Mouse (Mus musculus): ENCODE measurements around the gene Oprd1. TPM values are rescaled to one million over a fixed set of nuclear protein-coding genes. Genes with fewer than 3 reads are reported as not detected.

The Oprd1 gene
- polyA plus RNA-seq, 1 experiment from 2014 or later = 0.04 TPM

DNA sequence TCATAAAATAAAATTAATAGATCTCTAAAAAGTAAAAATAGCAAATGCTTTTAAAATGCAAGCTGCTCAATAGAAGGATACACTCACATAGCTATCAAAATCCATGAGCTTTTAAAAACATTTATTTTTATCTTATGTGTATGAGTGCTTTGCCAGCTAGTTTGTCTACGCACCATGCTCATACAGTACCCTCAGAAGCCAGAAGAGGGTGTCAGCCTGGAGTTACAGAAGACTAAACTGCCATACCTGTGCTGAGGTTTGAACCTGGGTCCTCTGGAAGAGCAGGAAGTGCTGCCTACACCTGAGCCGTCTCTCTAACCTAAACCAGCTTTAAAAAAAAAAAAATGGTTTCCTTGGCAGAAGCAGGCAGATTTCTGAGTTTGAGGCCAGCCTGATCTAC lies 5.6 kb downstream of the Oprd1 start:
- Histone ChIP-seq H3K9me3 (ENCODE audit: control insufficient read depth, low read length) (no peaks in the 10 kb centered on the region), H3K36me3 (ENCODE audit: control insufficient read depth, insufficient read depth, low read length) (no peaks in the 10 kb centered on the region), H3K27me3 (ENCODE audit: control insufficient read depth, insufficient read depth, low read depth, low read length) (peaks cover 17% of the 10 kb centered on the region), H3K4me1 (replicated peaks; ENCODE audit: control insufficient read depth, insufficient read depth, low read length) (no peaks in the 10 kb centered on the region), H3K27ac (ENCODE audit: low read length) (no peak overlapping the region), H3K4me3 (ENCODE audit: low read length) (no peak overlapping the region), H3K9ac (ENCODE audit: low read length) (no peak overlapping the region), H3K4me2 (ENCODE audit: low read depth, low read length) (no peak overlapping the region)
- 90% methylated on average over 2 of the region's 2 CpGs for WGBS
- ATAC-seq (ENCODE audit: low read depth) = no peak

DNA sequence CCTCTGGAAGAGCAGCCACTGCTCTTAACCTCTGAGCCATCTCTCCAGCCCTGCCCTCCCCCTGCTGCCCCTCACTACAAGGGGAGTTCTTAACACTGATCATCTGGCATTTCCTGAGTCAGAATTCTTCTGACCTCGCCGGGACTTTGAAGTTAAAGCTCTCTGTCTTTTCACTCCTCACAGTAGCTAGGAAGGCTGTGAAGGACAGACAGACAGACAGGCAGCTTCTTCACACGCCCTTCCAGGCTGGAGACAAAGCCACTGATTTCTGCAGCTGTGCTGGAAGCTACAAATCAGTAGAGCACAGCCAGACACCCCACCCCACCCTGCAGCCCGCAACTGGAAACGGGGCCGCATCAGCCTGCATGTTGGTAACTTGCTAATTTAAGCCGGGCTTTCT lies 7.3 kb downstream of the Oprd1 start:
- Histone ChIP-seq H3K27ac (ENCODE audit: low read length) (no peak overlapping the region), H3K27me3 (ENCODE audit: control insufficient read depth, insufficient read depth, low read depth, low read length) (peaks cover 4% of the 10 kb centered on the region; the same call in 1 of the 2 replicates), H3K36me3 (ENCODE audit: control insufficient read depth, insufficient read depth, low read length) (no peaks in the 10 kb centered on the region), H3K4me2 (ENCODE audit: low read depth, low read length) (no peak overlapping the region), H3K4me3 (ENCODE audit: low read length) (no peak overlapping the region), H3K9ac (ENCODE audit: low read length) (no peak overlapping the region), H3K4me1 (replicated peaks; ENCODE audit: control insufficient read depth, insufficient read depth, low read length) (no peaks in the 10 kb centered on the region), H3K9me3 (ENCODE audit: control insufficient read depth, low read length) (no peaks in the 10 kb centered on the region)
- 68% methylated on average over 7 of the region's 7 CpGs for WGBS
- ATAC-seq (ENCODE audit: low read depth) = no peak

DNA sequence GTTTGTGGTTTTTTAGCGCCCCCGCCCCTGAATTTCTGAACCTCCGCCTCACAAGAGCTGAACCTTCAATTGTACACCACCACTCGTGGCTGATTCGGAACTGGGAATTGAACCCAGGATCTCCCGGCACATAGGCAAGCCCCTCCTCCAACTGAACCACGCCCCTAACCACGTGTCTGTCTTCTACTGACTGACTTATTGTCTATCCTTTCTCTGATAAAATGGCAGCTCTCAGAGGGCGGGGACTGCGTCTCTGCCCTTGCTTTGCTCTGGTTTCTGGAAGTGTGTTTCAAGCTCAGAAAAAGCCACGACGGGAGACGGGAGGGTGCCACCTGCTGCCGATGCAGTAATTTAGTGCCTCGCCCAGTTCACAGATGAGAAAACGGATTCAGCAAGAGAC lies 10.4 kb downstream of the Oprd1 start:
- Histone ChIP-seq H3K4me2 (ENCODE audit: low read depth, low read length) (no peak overlapping the region), H3K9me3 (ENCODE audit: control insufficient read depth, low read length) (no peaks in the 10 kb centered on the region), H3K9ac (ENCODE audit: low read length) (no peak overlapping the region), H3K4me3 (ENCODE audit: low read length) (no peak overlapping the region), H3K4me1 (replicated peaks; ENCODE audit: control insufficient read depth, insufficient read depth, low read length) (no peaks in the 10 kb centered on the region), H3K36me3 (ENCODE audit: control insufficient read depth, insufficient read depth, low read length) (no peaks in the 10 kb centered on the region), H3K27ac (ENCODE audit: low read length) (no peak overlapping the region), H3K27me3 (ENCODE audit: control insufficient read depth, insufficient read depth, low read depth, low read length) (no peaks in the 10 kb centered on the region)
- WGBS = 63% methylated on average over 16 of the region's 16 CpGs
- no peak for ATAC-seq (ENCODE audit: low read depth)

- Histone ChIP-seq H3K9me3 (ENCODE audit: control insufficient read depth, low read length) (no peaks in the 10 kb centered on the region), H3K36me3 (ENCODE audit: control insufficient read depth, insufficient read depth, low read length) (no peaks in the 10 kb centered on the region), H3K4me2 (ENCODE audit: low read depth, low read length) (no peak overlapping the region), H3K4me1 (replicated peaks; ENCODE audit: control insufficient read depth, insufficient read depth, low read length) (no peaks in the 10 kb centered on the region), H3K9ac (ENCODE audit: low read length) (no peak overlapping the region), H3K27ac (ENCODE audit: low read length) (no peak overlapping the region), H3K4me3 (ENCODE audit: low read length) (no peak overlapping the region), H3K27me3 (ENCODE audit: control insufficient read depth, insufficient read depth, low read depth, low read length) (no peaks in the 10 kb centered on the region)
- no peak for ATAC-seq (ENCODE audit: low read depth)
- WGBS = 87% methylated on average over 5 of the region's 5 CpGs
Measured at GRCm38 (mm10) chr4:132133381-132133780, 10.9 kb downstream of the Oprd1 start.

DNA sequence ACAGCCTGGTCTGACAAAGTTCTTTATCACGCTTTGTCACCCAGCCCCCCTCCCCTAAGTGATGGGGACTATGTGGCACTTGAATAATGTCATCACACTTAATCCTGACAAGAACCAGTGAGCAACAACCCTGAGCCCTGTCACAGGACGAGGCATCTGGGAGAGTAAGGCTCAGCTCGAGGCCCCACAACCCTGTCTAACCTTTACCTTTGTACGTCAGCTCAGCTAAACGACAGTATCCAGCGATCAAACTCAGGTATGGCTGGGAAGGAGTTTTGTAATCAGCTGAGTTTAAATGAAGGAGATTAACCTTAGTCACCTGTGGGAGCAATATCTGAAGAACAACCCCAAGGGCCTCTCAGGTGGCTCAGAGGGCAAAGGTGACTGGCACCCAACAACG lies 12.0 kb downstream of the Oprd1 start:
- Histone ChIP-seq H3K27ac (ENCODE audit: low read length) (no peak overlapping the region), H3K9me3 (ENCODE audit: control insufficient read depth, low read length) (no peaks in the 10 kb centered on the region), H3K36me3 (ENCODE audit: control insufficient read depth, insufficient read depth, low read length) (no peaks in the 10 kb centered on the region), H3K4me3 (ENCODE audit: low read length) (no peak overlapping the region), H3K9ac (ENCODE audit: low read length) (no peak overlapping the region), H3K4me2 (ENCODE audit: low read depth, low read length) (no peak overlapping the region), H3K27me3 (ENCODE audit: control insufficient read depth, insufficient read depth, low read depth, low read length) (no peaks in the 10 kb centered on the region), H3K4me1 (replicated peaks; ENCODE audit: control insufficient read depth, insufficient read depth, low read length) (no peaks in the 10 kb centered on the region)
- 65% methylated on average over 7 of the region's 7 CpGs for WGBS
- no peak for ATAC-seq (ENCODE audit: low read depth)

DNA sequence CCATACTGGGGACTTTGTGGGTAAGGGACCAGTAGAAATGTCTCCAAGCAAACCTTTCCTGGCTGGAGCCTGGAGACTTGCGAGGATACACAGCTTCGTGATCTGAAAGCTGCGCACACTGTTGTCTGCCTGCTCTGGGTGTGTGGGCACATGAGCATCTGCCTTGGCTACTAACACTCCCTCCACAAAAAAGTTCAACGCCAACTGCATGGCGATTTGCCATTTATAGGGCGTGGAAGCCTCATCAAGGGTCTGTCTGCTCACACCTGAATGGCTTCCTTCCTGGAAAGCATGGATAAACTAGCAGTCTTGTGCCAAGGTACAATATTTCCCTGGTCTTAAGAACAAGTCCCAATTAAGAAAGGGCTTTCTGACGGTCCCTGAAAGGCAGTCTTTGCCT lies 12.5 kb downstream of the Oprd1 start:
- H3K9me3 ChIP-seq (ENCODE audit: control insufficient read depth, low read length) = no peaks in the 10 kb centered on the region
- H3K4me3 ChIP-seq (ENCODE audit: low read length) = no peak overlapping the region
- H3K9ac ChIP-seq (ENCODE audit: low read length) = no peak overlapping the region
- no peak overlapping the region for H3K27ac ChIP-seq (ENCODE audit: low read length)
- no peaks in the 10 kb centered on the region for H3K36me3 ChIP-seq (ENCODE audit: control insufficient read depth, insufficient read depth, low read length)
- no peaks in the 10 kb centered on the region for H3K4me1 ChIP-seq (replicated peaks; ENCODE audit: control insufficient read depth, insufficient read depth, low read length)
- ATAC-seq (ENCODE audit: low read depth) = no peak
- 83% methylated on average over 7 of the region's 7 CpGs for WGBS
- H3K27me3 ChIP-seq (ENCODE audit: control insufficient read depth, insufficient read depth, low read depth, low read length) = no peaks in the 10 kb centered on the region
- H3K4me2 ChIP-seq (ENCODE audit: low read depth, low read length) = no peak overlapping the region

DNA sequence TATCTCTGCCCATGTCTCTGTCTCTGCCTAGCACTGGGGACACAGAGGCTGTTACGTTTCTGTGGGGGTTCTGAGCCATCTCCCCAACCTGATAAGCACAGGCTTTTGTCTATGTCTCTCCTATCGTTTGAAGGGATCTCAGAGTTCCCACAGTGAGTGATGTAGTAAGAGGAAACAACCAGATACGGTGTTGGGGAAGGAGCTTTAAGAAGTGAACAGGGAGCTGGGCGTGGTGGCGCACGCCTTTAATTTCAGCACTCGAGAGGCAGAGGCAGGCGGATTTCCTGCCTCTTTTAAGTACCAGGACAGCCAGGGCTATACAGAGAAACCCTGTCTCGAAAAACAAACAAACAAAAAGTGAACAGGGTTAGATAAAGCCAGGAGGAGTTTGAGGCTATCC lies 13.2 kb downstream of the Oprd1 start:
- WGBS = 74% methylated on average over 9 of the region's 9 CpGs
- no peaks in the 10 kb centered on the region for H3K4me1 ChIP-seq (replicated peaks; ENCODE audit: control insufficient read depth, insufficient read depth, low read length)
- no peak for ATAC-seq (ENCODE audit: low read depth)

DNA sequence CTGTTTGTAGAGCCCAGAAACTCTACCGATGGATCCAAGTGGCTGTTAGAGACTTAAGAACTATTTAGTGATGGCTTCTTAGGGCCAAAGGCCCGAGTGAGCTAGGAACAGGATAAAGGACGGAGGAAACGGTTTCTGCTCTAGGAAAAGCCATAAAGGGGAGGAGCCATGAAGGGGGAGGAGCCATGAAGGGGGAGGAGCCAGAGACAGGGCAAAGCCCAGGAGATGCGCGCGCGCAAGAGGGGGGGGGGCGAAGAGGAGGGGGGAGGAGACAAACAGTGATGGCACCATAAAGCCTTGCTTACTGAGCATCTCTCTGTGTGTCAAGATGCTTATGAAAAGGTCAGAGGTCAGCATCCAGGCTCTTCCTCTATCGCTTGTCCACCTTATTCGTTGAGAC lies 13.6 kb downstream of the Oprd1 start:
- no peak for ATAC-seq (ENCODE audit: low read depth)
- WGBS = 69% methylated on average over 11 of the region's 11 CpGs
- no peak overlapping the region for H3K4me2 ChIP-seq (ENCODE audit: low read depth, low read length)
- no peaks in the 10 kb centered on the region for H3K9me3 ChIP-seq (ENCODE audit: control insufficient read depth, low read length)
- no peaks in the 10 kb centered on the region for H3K27me3 ChIP-seq (ENCODE audit: control insufficient read depth, insufficient read depth, low read depth, low read length)
- H3K4me1 ChIP-seq (replicated peaks; ENCODE audit: control insufficient read depth, insufficient read depth, low read length) = no peaks in the 10 kb centered on the region
- H3K27ac ChIP-seq (ENCODE audit: low read length) = no peak overlapping the region
- no peak overlapping the region for H3K9ac ChIP-seq (ENCODE audit: low read length)
- no peak overlapping the region for H3K4me3 ChIP-seq (ENCODE audit: low read length)
- no peaks in the 10 kb centered on the region for H3K36me3 ChIP-seq (ENCODE audit: control insufficient read depth, insufficient read depth, low read length)

More for the DNA sequence above, 13.2 kb downstream of the Oprd1 start:
- no peaks in the 10 kb centered on the region for H3K36me3 ChIP-seq (ENCODE audit: control insufficient read depth, insufficient read depth, low read length)
- H3K4me2 ChIP-seq (ENCODE audit: low read depth, low read length) = no peak overlapping the region
- H3K9ac ChIP-seq (ENCODE audit: low read length) = no peak overlapping the region
- no peak overlapping the region for H3K27ac ChIP-seq (ENCODE audit: low read length)
- H3K9me3 ChIP-seq (ENCODE audit: control insufficient read depth, low read length) = no peaks in the 10 kb centered on the region
- H3K4me3 ChIP-seq (ENCODE audit: low read length) = no peak overlapping the region
- H3K27me3 ChIP-seq (ENCODE audit: control insufficient read depth, insufficient read depth, low read depth, low read length) = no peaks in the 10 kb centered on the region

DNA sequence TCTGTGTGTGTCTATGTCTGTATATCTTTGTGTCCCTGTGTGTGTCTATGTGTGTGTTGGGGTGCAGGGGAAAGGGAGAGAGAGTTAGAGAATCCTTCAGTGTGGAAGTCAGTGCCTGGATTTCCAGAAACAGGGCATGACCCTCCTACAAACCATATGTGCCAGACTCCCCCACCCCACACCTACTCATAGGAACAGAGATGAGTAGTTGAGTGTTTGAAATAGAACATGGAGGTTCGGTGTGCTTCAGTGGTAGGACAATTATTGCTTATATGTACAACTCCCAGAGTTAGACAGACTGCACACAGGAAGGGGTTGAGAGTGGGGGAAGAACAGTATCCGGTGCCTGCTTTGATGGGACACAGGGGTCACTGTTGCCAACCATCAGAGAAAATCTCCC lies 14.2 kb downstream of the Oprd1 start:
- ATAC-seq (ENCODE audit: low read depth) = no peak
- no peaks in the 10 kb centered on the region for H3K9me3 ChIP-seq (ENCODE audit: control insufficient read depth, low read length)
- H3K4me2 ChIP-seq (ENCODE audit: low read depth, low read length) = no peak overlapping the region
- no peaks in the 10 kb centered on the region for H3K27me3 ChIP-seq (ENCODE audit: control insufficient read depth, insufficient read depth, low read depth, low read length)
- H3K27ac ChIP-seq (ENCODE audit: low read length) = no peak overlapping the region
- WGBS = 70% methylated on average over 2 of the region's 2 CpGs
- no peak overlapping the region for H3K4me3 ChIP-seq (ENCODE audit: low read length)
- no peaks in the 10 kb centered on the region for H3K36me3 ChIP-seq (ENCODE audit: control insufficient read depth, insufficient read depth, low read length)
- H3K9ac ChIP-seq (ENCODE audit: low read length) = no peak overlapping the region
- H3K4me1 ChIP-seq (replicated peaks; ENCODE audit: control insufficient read depth, insufficient read depth, low read length) = no peaks in the 10 kb centered on the region

DNA sequence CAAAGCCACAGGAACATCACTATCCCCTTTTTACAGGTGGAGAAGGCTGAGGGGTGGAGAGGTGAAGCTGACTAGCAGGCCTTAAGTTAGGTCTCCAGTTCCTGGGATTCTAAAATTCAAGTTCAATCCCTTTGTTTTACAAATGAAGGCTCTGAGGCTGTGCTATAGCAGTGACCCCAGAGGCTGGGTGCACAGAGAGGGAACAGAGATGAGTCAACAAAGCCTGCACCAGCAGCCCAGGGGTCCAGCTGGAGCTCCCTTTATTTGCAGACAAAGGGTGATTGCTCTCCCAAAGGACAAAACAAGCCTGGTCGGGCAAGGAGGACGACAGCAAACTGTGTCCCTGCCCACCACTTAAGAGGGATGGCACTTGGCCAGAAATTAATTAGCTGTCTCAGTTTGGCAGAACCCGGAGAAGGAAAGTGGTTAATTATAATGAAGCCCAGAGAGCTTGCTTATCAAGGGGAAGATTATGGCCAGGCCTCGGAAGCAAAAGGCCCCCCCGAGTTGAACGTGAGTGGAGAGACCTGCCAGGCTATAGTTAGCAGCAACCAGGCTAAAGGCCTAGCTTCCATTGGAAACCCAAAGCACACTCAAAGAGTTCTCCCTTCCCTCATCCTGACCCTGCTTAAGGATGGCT lies 15.2 kb downstream of the Oprd1 start:
- no peaks in the 10 kb centered on the region for H3K36me3 ChIP-seq (ENCODE audit: control insufficient read depth, insufficient read depth, low read length)
- no peaks in the 10 kb centered on the region for H3K4me1 ChIP-seq (replicated peaks; ENCODE audit: control insufficient read depth, insufficient read depth, low read length)
- ATAC-seq (ENCODE audit: low read depth) = no peak
- no peak overlapping the region for H3K4me3 ChIP-seq (ENCODE audit: low read length)
- no peak overlapping the region for H3K4me2 ChIP-seq (ENCODE audit: low read depth, low read length)
- H3K9me3 ChIP-seq (ENCODE audit: control insufficient read depth, low read length) = no peaks in the 10 kb centered on the region
- no peak overlapping the region for H3K27ac ChIP-seq (ENCODE audit: low read length)
- H3K27me3 ChIP-seq (ENCODE audit: control insufficient read depth, insufficient read depth, low read depth, low read length) = no peaks in the 10 kb centered on the region
- 19% methylated on average over 6 of the region's 6 CpGs for WGBS
- H3K9ac ChIP-seq (ENCODE audit: low read length) = no peak overlapping the region
